Mouse (Mus musculus) midbrain, embryonic 16.5 days (tissue): Measurements from ENCODE around the gene Pgs1. TPM values are rescaled to one million over a fixed set of nuclear protein-coding genes. Genes with fewer than 3 reads are reported as not detected.

Experiments used
- ATAC-seq: fragments of 200-750 bp; cut with Nextera tagmentation; 2 replicates; pipeline ENCODE4 v1.8.0; 2017; ENCODE audit warnings: moderate TSS enrichment
- H3K27ac ChIP-seq: fragments of 300-500 bp; sonication (generic); 2 replicates; pipeline ENCODE4 v1.5.1; 2014; ENCODE audit warnings: mild to moderate bottlenecking, low read length, mixed read lengths
- H3K27me3 ChIP-seq: fragments of 300-500 bp; sonication (generic); 2 replicates; pipeline ENCODE4 v1.6.1; 2014; ENCODE audit warnings: low read depth, low read length, mixed read lengths; ENCODE audit not compliant: control insufficient read depth, insufficient read depth
- H3K36me3 ChIP-seq: fragments of 300-500 bp; sonication (generic); 2 replicates; pipeline ENCODE4 v1.6.1; 2014; ENCODE audit warnings: mild to moderate bottlenecking, low read length, moderate library complexity, mixed read lengths; ENCODE audit not compliant: control insufficient read depth, insufficient read depth
- H3K4me1 ChIP-seq: fragments of 300-500 bp; sonication (generic); 2 replicates; pipeline ENCODE4 v1.6.1; 2014; ENCODE audit warnings: mild to moderate bottlenecking, low read length, mixed read lengths; ENCODE audit not compliant: control insufficient read depth, insufficient read depth
- H3K4me2 ChIP-seq: fragments of 300-500 bp; sonication (generic); 2 replicates; pipeline ENCODE4 v1.6.1; 2014; ENCODE audit warnings: mild to moderate bottlenecking, low read length, mixed read lengths
- H3K4me3 ChIP-seq: fragments of 300-500 bp; sonication (generic); 2 replicates; pipeline ENCODE4 v1.5.1; 2014; ENCODE audit warnings: low read depth, mild to moderate bottlenecking, low read length, moderate library complexity, mixed read lengths
- H3K9ac ChIP-seq: fragments of 300-500 bp; sonication (generic); 2 replicates; pipeline ENCODE4 v1.6.1; 2014; ENCODE audit warnings: low read depth, low read length, mixed read lengths
- H3K9me3 ChIP-seq: fragments of 300-500 bp; sonication (generic); replicated peaks from 2 replicates; pipeline ENCODE4 v1.6.1; 2014; ENCODE audit warnings: mild to moderate bottlenecking, low read length, mixed read lengths; ENCODE audit not compliant: control insufficient read depth, poor library complexity, severe bottlenecking
- WGBS: fragments of 180-500 bp; shearing (Covaris S2); extraction: QIAGEN DNeasy Blood & Tissue Kit; methylation state at CpG from one replicate; pipeline ENCODE4 v1.1.7; 2014; 5-methylcytosine and 5-hydroxymethylcytosine counted together
- polyA plus RNA-seq: library from polyadenylated mRNA; unstranded; fragments of >200 nt; fragmentation: Nextera tagmentation; extraction: Ambion mirVana; gene quantifications from 2 replicates; pipeline ENCODE4 v1.2.1, GENCODE M21; 2015

The Pgs1 gene
- polyA plus RNA-seq, 1 experiment from 2014 or later = 61.2 TPM

GRCm38 (mm10) chr11:117959741-117960381 is 26.2 kb upstream of the Pgs1 start:
- H3K9me3 ChIP-seq = no peaks in the 10 kb centered on the region
- H3K36me3 ChIP-seq = no peaks in the 10 kb centered on the region
- no peaks in the 10 kb centered on the region for H3K27me3 ChIP-seq
- WGBS = 61% methylated on average over 17 of the region's 17 CpGs
- H3K9ac ChIP-seq = no peak overlapping the region
- H3K4me3 ChIP-seq = no peak overlapping the region
- no peak for ATAC-seq
- H3K27ac ChIP-seq = no peak overlapping the region
- peaks cover 20% of the 10 kb centered on the region for H3K4me1 ChIP-seq
- no peak overlapping the region for H3K4me2 ChIP-seq

- ATAC-seq = no peak
- Histone ChIP-seq H3K4me3 (no peak overlapping the region), H3K9me3 (no peaks in the 10 kb centered on the region), H3K27me3 (no peaks in the 10 kb centered on the region), H3K4me1 (peaks cover 22% of the 10 kb centered on the region), H3K9ac (no peak overlapping the region), H3K36me3 (no peaks in the 10 kb centered on the region), H3K4me2 (no peak overlapping the region), H3K27ac (no peak overlapping the region)
Measured at GRCm38 (mm10) chr11:117960601-117961000, 25.5 kb upstream of the Pgs1 start.

- Histone ChIP-seq H3K4me2 (no peak overlapping the region), H3K4me3 (no peak overlapping the region), H3K27me3 (peaks cover 6% of the 10 kb centered on the region), H3K9ac (no peak overlapping the region; the same call in 1 of the 2 replicates), H3K27ac (peak overlapping the region; percentile 64), H3K9me3 (no peaks in the 10 kb centered on the region), H3K4me1 (peaks cover 37% of the 10 kb centered on the region), H3K36me3 (no peaks in the 10 kb centered on the region)
- no peak for ATAC-seq
- 33% methylated on average over 10 of the region's 10 CpGs for WGBS
Measured at GRCm38 (mm10) chr11:117962228-117963067, 23.6 kb upstream of the Pgs1 start.

DNA sequence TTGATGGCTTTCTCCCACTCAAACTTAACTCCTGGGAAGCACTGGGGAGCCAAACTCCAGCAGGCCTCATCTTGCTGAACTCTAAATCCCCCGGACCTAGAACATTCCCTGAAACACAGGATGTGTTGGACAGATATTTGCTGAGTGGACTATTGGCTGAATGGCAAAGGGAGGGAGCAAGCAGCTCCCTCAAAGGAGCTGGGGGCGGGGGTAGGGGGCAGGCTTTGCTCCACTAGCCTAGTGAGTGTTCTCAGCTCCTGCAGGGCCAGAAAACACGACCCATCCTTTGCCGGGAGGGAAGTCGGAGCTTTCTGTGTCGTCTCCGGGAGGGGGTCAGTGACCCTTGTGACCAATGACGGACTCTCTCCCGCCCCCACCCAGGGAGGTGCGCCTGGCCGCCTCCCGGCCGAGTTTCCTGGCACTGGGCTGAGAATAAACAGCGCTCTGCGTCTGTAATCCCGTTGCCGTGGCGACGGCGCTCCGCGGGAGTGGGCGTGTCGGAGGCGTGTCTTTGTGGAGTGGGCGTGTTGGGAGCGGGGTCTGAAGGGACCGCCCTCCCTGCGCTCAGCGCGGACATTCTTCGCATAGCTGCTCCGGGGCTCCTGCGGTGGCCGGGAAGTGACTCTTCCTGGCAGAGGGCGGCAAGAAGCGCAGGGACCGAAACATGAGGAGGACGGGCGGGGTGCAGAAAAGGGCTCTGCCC is 22.9 kb upstream of the Pgs1 start:
- peaks cover 6% of the 10 kb centered on the region for H3K27me3 ChIP-seq
- no peaks in the 10 kb centered on the region for H3K9me3 ChIP-seq
- ATAC-seq = peak; percentile 90
- H3K4me3 ChIP-seq = peak overlapping the region; percentile 41
- WGBS = under 1% methylated on average over 40 of the region's 40 CpGs
- no peaks in the 10 kb centered on the region for H3K36me3 ChIP-seq
- H3K4me2 ChIP-seq = peak overlapping the region; percentile 81
- H3K27ac ChIP-seq = peak overlapping the region; percentile 64
- H3K9ac ChIP-seq = peak overlapping the region; percentile 57
- H3K4me1 ChIP-seq = peaks cover 44% of the 10 kb centered on the region

DNA sequence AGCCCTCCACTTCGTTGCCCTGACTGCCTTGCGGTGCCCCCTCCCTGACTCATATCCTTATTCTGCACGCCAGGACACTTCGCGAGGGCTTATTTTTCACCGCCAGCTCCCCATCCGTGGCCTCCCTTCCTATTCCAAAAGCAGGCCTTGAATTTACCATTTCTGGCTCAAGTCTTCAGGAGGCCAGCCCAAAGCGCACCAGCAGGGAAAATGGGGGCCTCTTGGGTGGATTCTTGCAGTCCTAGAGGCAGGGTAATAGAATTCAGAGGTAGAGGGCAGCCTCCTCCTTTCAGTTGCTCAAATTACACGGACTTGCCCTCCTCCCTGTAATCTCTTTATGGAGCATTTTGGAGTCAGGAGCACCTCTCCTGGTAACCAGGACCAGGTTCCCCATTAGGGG is 22.2 kb upstream of the Pgs1 start:
- ATAC-seq = peak; percentile 43; the same call in 1 of the 2 replicates
- H3K27me3 ChIP-seq = peaks cover 6% of the 10 kb centered on the region
- no peak overlapping the region for H3K27ac ChIP-seq
- H3K36me3 ChIP-seq = no peaks in the 10 kb centered on the region
- peak overlapping the region; percentile 41 for H3K4me3 ChIP-seq
- WGBS = 5% methylated on average over 9 of the region's 9 CpGs
- peak overlapping the region; percentile 81 for H3K4me2 ChIP-seq
- H3K4me1 ChIP-seq = peaks cover 49% of the 10 kb centered on the region
- no peaks in the 10 kb centered on the region for H3K9me3 ChIP-seq
- H3K9ac ChIP-seq = peak overlapping the region; percentile 57

DNA sequence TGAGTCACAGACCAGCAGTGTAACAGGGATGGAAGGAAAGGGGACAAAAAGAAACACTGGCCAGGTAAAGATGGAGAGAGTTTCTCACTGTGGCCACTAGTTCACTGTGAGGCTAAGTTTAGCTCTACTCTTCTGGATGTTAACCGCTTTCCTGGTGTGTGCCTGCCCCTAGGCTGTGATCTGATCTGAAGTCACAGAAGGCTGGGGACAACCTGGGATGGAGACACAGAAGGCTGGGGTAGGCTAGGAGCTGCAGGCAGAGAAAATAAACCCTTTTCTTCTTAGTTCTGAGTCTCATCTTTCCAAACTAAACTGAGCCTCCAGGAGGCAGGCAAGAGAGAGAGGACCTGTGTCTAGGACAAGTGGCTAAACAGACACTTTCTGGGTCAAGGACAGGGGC is 21.8 kb upstream of the Pgs1 start:
- H3K36me3 ChIP-seq = no peaks in the 10 kb centered on the region
- H3K9me3 ChIP-seq = no peaks in the 10 kb centered on the region
- ATAC-seq = no peak
- peaks cover 49% of the 10 kb centered on the region for H3K4me1 ChIP-seq
- no peak overlapping the region for H3K4me3 ChIP-seq
- WGBS = 31% methylated on average over 1 of the region's 1 CpGs
- H3K27ac ChIP-seq = no peak overlapping the region
- peaks cover 6% of the 10 kb centered on the region for H3K27me3 ChIP-seq
- H3K9ac ChIP-seq = no peak overlapping the region
- no peak overlapping the region for H3K4me2 ChIP-seq

GRCm38 (mm10) chr11:117965052-117965451 is 21.0 kb upstream of the Pgs1 start:
- Histone ChIP-seq H3K27me3 (peaks cover 6% of the 10 kb centered on the region), H3K9ac (no peak overlapping the region), H3K4me1 (peaks cover 53% of the 10 kb centered on the region), H3K9me3 (no peaks in the 10 kb centered on the region), H3K27ac (no peak overlapping the region), H3K4me3 (no peak overlapping the region), H3K4me2 (no peak overlapping the region), H3K36me3 (no peaks in the 10 kb centered on the region)
- WGBS = 39% methylated on average over 7 of the region's 7 CpGs
- no peak for ATAC-seq

GRCm38 (mm10) chr11:117965561-117965981 is 20.5 kb upstream of the Pgs1 start:
- Histone ChIP-seq H3K4me2 (no peak overlapping the region), H3K9me3 (no peaks in the 10 kb centered on the region), H3K27me3 (peaks cover 6% of the 10 kb centered on the region), H3K36me3 (no peaks in the 10 kb centered on the region), H3K9ac (no peak overlapping the region), H3K27ac (no peak overlapping the region), H3K4me3 (no peak overlapping the region; the same call in 1 of the 2 replicates), H3K4me1 (peaks cover 53% of the 10 kb centered on the region)
- WGBS = 11% methylated on average over 9 of the region's 9 CpGs
- ATAC-seq = no peak
